Mouse (Mus musculus): Measurements from ENCODE around the gene Ptpn4.

DNA sequence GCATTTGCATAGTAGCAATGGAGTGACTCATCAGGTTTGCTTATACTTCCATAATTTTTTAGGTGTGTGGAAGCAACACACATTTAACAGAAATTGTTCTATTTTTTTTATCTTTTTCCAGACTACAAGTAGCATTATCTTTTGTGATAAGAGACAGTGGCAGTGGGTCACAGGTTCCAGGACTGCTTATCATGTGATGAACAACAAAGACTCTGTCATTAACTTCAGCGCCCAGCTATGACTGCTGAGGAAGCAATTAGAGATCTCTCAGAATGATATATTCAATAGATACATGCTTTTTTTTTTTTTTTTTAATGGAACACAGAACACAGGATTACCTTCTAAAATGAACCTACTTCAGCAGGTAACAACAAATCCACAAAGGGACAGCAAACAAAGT, 207.0 kb downstream of the Ptpn4 start:
- TF ChIP-seq CTCF (IDR thresholded peaks at IDR 0.05; ENCODE audit: low read depth, low read length) = no peak
- no peak for TF ChIP-seq POLR2A (IDR thresholded peaks at IDR 0.05; ENCODE audit: borderline replicate concordance, low read depth, low read length)
